Mouse (Mus musculus) activated CD4-positive, CD25-positive, alpha-beta regulatory T cell, adult 4 months (primary cell): Measurements from ENCODE around the gene Glt28d2. TPM values are rescaled to one million over a fixed set of nuclear protein-coding genes. Genes with fewer than 3 reads are reported as not detected.

ENCODE experiments used
- ATAC-seq: one replicate; pipeline ENCODE4 v1.8.0; 2017
- polyA plus RNA-seq, 2 experiments: library from polyadenylated mRNA; unstranded; fragments of 100-300 nt; shearing (Covaris generic); gene quantifications; one replicate each; pipeline ENCODE4 v1.2.1; 2017

The Glt28d2 gene
- polyA plus RNA-seq, 2 experiments from 2014 or later = 0.54 to 1.3 TPM

- no peak for ATAC-seq
Observed at GRCm38 (mm10) chr3:85820839-85821548, 66.3 kb downstream of the Glt28d2 start.

Other genes with a start within 250 kb of the Glt28d2 start
- gene Fam160a1, start 70.2 kb downstream of the Glt28d2 start, polyA plus RNA-seq = 1 to 10 TPM; 1.9 to 3.1 TPM
- gene Gm37240, start within 50 bp of the Glt28d2 start, polyA plus RNA-seq = 1 to 10 TPM; 2.9 to 4.3 TPM
- gene Sh3d19, start 83.6 kb upstream of the Glt28d2 start, polyA plus RNA-seq = 1 to 10 TPM; 1.5 to 2.8 TPM
- gene Prss48, start 115.0 kb upstream of the Glt28d2 start, polyA plus RNA-seq = not detected